Mouse (Mus musculus): ENCODE results near the gene Ranbp1. TPM values are rescaled to one million over a fixed set of nuclear protein-coding genes. Genes with fewer than 3 reads are reported as not detected.
"Not testable (repeated sequence)": the region's sequence is repeated elsewhere in the genome, so short reads cannot be mapped to it uniquely, and the experiment has no call there.

Ranbp1 gene
- total RNA-seq, 2 experiments from 2014 or later, result 137 to 164 TPM

GRCm38 (mm10) chr16:18202061-18202460, 46.5 kb downstream of the Ranbp1 start:
- no peak for DNase-seq

DNA sequence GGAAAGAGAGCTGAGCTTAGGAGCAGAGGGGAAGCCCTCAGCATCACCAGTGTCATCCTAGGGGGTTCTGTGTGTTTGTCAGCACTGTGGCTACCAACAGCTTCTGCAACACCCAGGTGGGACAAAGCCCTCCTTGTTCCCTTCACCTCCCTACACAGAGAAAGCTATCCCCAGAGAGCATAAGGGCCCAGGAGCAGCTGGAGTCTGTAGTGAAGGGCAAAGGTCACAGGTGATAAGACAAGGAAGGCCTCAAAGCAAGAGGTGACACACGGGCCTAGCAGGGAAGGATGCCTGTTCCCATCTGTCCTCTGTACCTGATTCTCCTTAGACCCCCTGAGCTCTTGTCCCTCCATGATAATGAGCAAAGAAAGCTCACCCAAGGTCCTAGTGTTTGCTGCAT, 46.9 kb downstream of the Ranbp1 start:
- DNase-seq, result no peak

GRCm38 (mm10) chr16:18200062-18200461, 48.5 kb downstream of the Ranbp1 start:
- DNase-seq, result no peak

DNA sequence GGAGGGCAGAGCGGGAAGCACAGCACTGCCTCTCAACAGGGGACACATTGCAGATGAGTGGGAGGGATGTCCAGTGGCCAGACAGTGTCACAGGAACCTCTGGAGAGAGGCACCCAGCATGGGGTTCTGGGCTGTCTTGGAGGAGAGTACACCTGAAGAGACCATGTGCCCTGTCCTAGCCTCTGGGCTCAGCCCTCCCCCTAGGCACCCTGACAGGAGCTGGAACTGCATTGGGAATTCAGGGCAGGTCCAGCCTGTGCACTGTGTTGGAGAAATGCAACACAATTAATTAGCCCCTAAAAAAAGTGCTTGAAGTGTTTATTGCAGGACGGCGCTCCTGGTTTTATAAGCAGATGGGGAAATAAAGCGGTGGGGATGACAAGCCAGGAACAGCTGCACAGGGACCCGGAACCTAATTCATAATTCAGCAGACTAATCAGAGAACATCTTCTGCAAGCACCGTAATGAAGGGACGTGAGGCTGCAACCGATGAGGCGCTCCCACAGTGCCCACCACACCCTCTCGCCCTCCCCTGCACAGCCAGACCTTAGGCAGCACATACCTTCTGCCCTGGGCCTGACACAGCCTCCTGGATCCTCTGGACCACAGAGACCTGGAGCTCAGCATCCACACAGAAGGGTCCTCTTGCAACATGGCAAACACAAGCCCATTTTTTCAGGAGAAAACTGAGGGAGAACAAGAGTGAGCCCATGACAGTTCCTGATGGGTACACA, 50.0 kb downstream of the Ranbp1 start:
- DNase-seq, result no peak

DNA sequence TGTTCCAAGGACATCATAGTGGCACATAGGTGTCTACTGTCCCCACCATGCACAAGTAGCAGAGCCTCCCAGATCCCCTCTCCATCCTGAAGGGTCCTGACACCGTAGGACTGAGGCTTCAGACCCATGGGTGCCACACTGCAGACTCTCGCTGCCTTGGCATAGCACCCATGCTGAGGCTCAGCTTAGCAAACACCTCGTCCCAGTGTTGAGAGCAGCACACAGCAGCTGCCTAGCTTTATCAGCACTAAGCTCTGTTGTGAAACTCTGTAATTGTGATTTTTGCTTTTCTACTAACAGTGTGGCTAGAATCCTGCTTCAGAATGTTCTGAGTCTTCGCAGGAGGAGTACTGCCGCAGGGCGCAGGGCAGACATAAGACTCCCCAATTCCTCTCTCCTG, 50.7 kb downstream of the Ranbp1 start:
- DNase-seq, result no peak

DNA sequence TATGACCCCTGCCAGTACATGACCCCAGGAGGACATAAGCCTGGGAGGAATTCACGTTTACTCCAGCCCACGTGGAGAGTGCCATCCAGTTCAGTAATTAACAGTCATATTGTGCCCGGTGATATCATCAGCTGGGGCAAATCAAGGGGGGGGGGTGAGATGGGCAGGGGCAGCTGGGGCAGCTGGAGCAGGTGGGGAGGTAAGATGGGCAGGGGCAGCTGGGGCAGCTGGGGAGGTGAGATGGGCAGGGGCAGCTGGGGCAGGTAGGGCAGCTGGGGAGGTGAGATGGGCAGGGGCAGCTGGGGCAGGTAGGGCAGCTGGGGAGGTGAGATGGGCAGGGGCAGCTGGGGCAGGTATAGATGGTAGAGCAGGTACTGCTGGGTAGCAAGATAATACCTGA, 53.0 kb downstream of the Ranbp1 start:
- not testable (repeated sequence) for DNase-seq

- no peak for DNase-seq
Observed at GRCm38 (mm10) chr16:18195068-18195467, 53.5 kb downstream of the Ranbp1 start.

DNA sequence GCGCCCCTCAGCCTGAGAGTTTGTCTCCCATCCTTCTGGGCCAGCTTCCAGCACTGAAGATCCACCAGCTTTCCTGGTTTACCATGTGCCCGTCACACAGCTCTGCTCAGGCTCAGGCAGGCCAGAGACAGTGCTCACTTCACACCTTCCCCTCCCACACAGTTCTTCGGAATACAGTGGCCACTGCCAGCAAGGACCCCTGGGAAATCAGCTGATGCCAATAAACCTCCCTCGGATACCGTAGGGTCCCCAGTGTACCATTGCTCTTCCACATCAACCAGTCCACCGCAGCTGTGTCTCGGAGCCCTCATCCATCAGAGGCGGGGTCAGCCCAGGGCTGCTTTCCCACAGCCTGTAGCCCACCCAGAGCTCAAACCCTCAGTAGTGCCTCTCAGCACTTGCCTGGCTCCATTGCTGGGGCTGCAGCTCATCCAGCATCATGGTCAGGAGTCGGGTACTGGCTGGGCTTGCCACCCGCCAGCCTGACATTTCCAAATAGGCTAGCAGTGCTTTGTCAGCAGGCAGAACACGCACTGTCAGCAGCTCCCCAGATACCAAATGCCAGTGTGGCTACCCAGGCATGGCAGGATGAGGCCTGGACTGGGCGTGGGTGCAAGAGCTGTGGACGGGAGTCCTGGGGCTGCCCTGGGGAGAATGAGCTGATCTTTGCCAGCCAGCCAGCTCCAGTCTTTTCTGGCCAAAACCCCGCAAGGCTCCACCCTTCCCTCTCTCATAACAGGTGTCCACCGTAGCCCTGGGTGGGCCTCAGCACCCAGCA, 54.1 kb downstream of the Ranbp1 start:
- DNase-seq, result no peak

GRCm38 (mm10) chr16:18191006-18191405, 57.5 kb downstream of the Ranbp1 start:
- no peak for DNase-seq

Small RNA genes within 50 kb of the gene (microRNA-seq; reads per million reads assigned to microRNA genes)
- gene Gm24572 (not detected), gene Mir1306 (172 reads per million, percentile 57 among the genes with 10 or more reads in this experiment)

Other genes starting within 250 kb of the Ranbp1 start
- 10 to 100 TPM; 55.4 to 85.3 TPM for gene Dgcr6, start 195.9 kb downstream of the Ranbp1 start, total RNA-seq (2021)
- 10 to 100 TPM; 13.1 to 47.7 TPM for gene Prodh, start 158.5 kb downstream of the Ranbp1 start, total RNA-seq (2021)
- under 1 TPM in 1 of 2 experiments, not detected in 1; 0.20 TPM for gene Rtn4r, start 121.1 kb downstream of the Ranbp1 start, total RNA-seq (2021)
- not detected for gene Ccdc188, start 30.9 kb downstream of the Ranbp1 start, total RNA-seq (2021)
- 10 to 100 TPM; 20.2 to 23.1 TPM for gene Zdhhc8, start 13.6 kb downstream of the Ranbp1 start, total RNA-seq (2021)
- 10 to 100 TPM; 46.5 to 47.1 TPM for gene Trmt2a, start 53 bp downstream of the Ranbp1 start, total RNA-seq (2021)
- gene Gm49776, start 9.6 kb upstream of the Ranbp1 start, total RNA-seq (2021), result under 1 TPM in 1 of 2 experiments, not detected in 1; 0.86 TPM
- 10 to 100 TPM; 27.6 to 32.2 TPM for gene Dgcr8, start 40.5 kb upstream of the Ranbp1 start, total RNA-seq (2021)
- gene Tango2, start 99.4 kb upstream of the Ranbp1 start, total RNA-seq (2021), result 10 to 100 TPM; 31.9 to 43.7 TPM
- gene Arvcf, start 99.5 kb upstream of the Ranbp1 start, total RNA-seq (2021), result 10 to 100 TPM; 36.4 to 41.2 TPM
- gene Txnrd2, start 177.7 kb upstream of the Ranbp1 start, total RNA-seq (2021), result 10 to 100 TPM; 73.3 to 97.3 TPM
- 100 to 1,000 TPM; 193 to 249 TPM for gene Comt, start 178.1 kb upstream of the Ranbp1 start, total RNA-seq (2021)
- gene Gnb1l, start 250.0 kb upstream of the Ranbp1 start, total RNA-seq (2021), result 1 to 10 TPM; 4.9 to 5.9 TPM